Mouse (Mus musculus) thymus, adult 18-20 months (tissue): ENCODE measurements at regions not wholly inside any gene's neighbourhood (a gene's known extent, or its start where the extent isn't known, plus 50 kb on each side); places are given as distances from the start of the nearest gene placed in this dataset.

ENCODE experiments used
- DNase-seq, 2 experiments: peaks; one replicate each; pipeline ENCODE4 v3.0.0; 2022; ENCODE audit warnings: mixed read lengths in 2 of 2

- DNase-seq = no peak
These were observed 70.9 kb upstream of the Adgrl4 start for GRCm38 (mm10) chr3:151366707-151367306.

- DNase-seq = no peak
These were observed 54.2 kb upstream of the Adgrl4 start for GRCm38 (mm10) chr3:151383326-151384019.

- DNase-seq = no peak
These were observed 52.8 kb upstream of the Adgrl4 start for GRCm38 (mm10) chr3:151384850-151385249.

- DNase-seq = no peak
These were observed 51.6 kb upstream of the Adgrl4 start for GRCm38 (mm10) chr3:151386103-151386502.
